Mouse (Mus musculus): ENCODE results near the gene Gpr162. TPM values are rescaled to one million over a fixed set of nuclear protein-coding genes. Genes with fewer than 3 reads are reported as not detected.

The Gpr162 gene
- polyA plus RNA-seq, 1 experiment from 2014 or later, result 0.54 TPM

DNA sequence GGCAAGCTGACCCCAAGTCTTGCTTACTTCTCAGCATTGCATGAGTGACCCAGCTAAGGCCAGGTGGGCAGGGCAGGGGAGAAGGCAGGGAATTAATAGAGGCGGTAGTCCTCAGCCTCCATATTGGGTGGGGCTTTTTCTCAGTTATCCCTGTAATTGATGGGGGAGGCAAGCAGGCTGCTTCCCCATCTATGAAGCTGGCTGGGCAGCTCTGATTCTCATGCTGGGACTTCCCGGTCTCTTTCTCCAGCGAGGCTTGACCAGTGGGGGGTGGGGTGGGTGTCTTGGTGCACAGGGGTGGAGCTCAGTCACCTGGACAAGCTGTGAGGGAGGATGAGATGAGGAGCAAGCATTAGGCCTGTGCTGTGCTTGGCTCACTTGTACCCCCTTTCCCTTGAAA, 2.0 kb downstream of the Gpr162 start:
- Histone ChIP-seq H3K4me1 (replicated peaks; ENCODE audit: control insufficient read depth, insufficient read depth, low read length) (peaks cover 18% of the 10 kb centered on the region), H3K9me3 (ENCODE audit: control insufficient read depth, low read length) (no peaks in the 10 kb centered on the region), H3K36me3 (ENCODE audit: control insufficient read depth, insufficient read depth, low read length) (no peaks in the 10 kb centered on the region), H3K27me3 (ENCODE audit: control insufficient read depth, insufficient read depth, low read depth, low read length) (peaks cover 44% of the 10 kb centered on the region), H3K27ac (ENCODE audit: low read length) (no peak overlapping the region), H3K4me2 (ENCODE audit: low read depth, low read length) (no peak overlapping the region), H3K4me3 (ENCODE audit: low read length) (no peak overlapping the region), H3K9ac (ENCODE audit: low read length) (no peak overlapping the region)
- WGBS, result 41% methylated on average over 3 of the region's 3 CpGs
- no peak for ATAC-seq (ENCODE audit: low read depth)

GRCm38 (mm10) chr6:124861266-124861665, 2.5 kb downstream of the Gpr162 start:
- no peak overlapping the region for H3K4me3 ChIP-seq (ENCODE audit: low read length)
- 74% methylated on average over 19 of the region's 19 CpGs for WGBS
- H3K4me2 ChIP-seq (ENCODE audit: low read depth, low read length), result no peak overlapping the region
- H3K4me1 ChIP-seq (replicated peaks; ENCODE audit: control insufficient read depth, insufficient read depth, low read length), result peaks cover 22% of the 10 kb centered on the region
- no peak for ATAC-seq (ENCODE audit: low read depth)
- H3K9ac ChIP-seq (ENCODE audit: low read length), result no peak overlapping the region
- H3K27ac ChIP-seq (ENCODE audit: low read length), result no peak overlapping the region
- no peaks in the 10 kb centered on the region for H3K9me3 ChIP-seq (ENCODE audit: control insufficient read depth, low read length)
- no peaks in the 10 kb centered on the region for H3K36me3 ChIP-seq (ENCODE audit: control insufficient read depth, insufficient read depth, low read length)
- peaks cover 44% of the 10 kb centered on the region for H3K27me3 ChIP-seq (ENCODE audit: control insufficient read depth, insufficient read depth, low read depth, low read length)

- peaks cover 24% of the 10 kb centered on the region for H3K4me1 ChIP-seq (replicated peaks; ENCODE audit: control insufficient read depth, insufficient read depth, low read length)
- 81% methylated on average over 9 of the region's 9 CpGs for WGBS
- H3K4me3 ChIP-seq (ENCODE audit: low read length), result no peak overlapping the region
- H3K4me2 ChIP-seq (ENCODE audit: low read depth, low read length), result no peak overlapping the region
- H3K9me3 ChIP-seq (ENCODE audit: control insufficient read depth, low read length), result no peaks in the 10 kb centered on the region
- H3K27ac ChIP-seq (ENCODE audit: low read length), result no peak overlapping the region
- H3K9ac ChIP-seq (ENCODE audit: low read length), result no peak overlapping the region
- peaks cover 42% of the 10 kb centered on the region for H3K27me3 ChIP-seq (ENCODE audit: control insufficient read depth, insufficient read depth, low read depth, low read length)
- H3K36me3 ChIP-seq (ENCODE audit: control insufficient read depth, insufficient read depth, low read length), result no peaks in the 10 kb centered on the region
- no peak for ATAC-seq (ENCODE audit: low read depth)
These were observed 3.3 kb downstream of the Gpr162 start for GRCm38 (mm10) chr6:124860511-124860910.

DNA sequence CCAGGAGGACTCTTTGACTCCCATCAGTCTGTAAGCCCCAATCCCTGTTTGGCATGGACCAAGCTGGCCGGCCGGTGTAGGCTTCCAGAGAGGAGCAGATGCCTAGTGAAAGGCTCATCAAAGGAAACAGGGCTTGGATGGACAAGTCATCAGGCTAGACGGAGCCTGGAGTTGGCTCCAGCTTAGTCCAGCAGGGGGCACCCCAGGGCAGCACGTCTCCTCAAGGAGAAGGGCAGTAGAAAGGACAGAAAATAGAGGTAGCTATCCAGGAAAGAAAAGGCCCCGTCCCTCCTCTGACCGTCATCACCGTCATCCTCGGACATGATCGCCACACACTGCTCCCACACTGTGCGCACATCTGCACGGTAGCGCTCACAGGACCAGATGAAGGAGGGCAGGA, 4.1 kb downstream of the Gpr162 start:
- Histone ChIP-seq H3K4me1 (replicated peaks; ENCODE audit: control insufficient read depth, insufficient read depth, low read length) (peaks cover 24% of the 10 kb centered on the region), H3K9me3 (ENCODE audit: control insufficient read depth, low read length) (no peaks in the 10 kb centered on the region), H3K4me3 (ENCODE audit: low read length) (no peak overlapping the region), H3K4me2 (ENCODE audit: low read depth, low read length) (no peak overlapping the region), H3K27ac (ENCODE audit: low read length) (no peak overlapping the region), H3K36me3 (ENCODE audit: control insufficient read depth, insufficient read depth, low read length) (no peaks in the 10 kb centered on the region), H3K9ac (ENCODE audit: low read length) (no peak overlapping the region; the same call in 1 of the 2 replicates), H3K27me3 (ENCODE audit: control insufficient read depth, insufficient read depth, low read depth, low read length) (peaks cover 37% of the 10 kb centered on the region)
- 5% methylated on average over 12 of the region's 12 CpGs for WGBS
- peak; percentile 26 for ATAC-seq (ENCODE audit: low read depth)

- peaks cover 28% of the 10 kb centered on the region for H3K27me3 ChIP-seq (ENCODE audit: control insufficient read depth, insufficient read depth, low read depth, low read length)
- H3K36me3 ChIP-seq (ENCODE audit: control insufficient read depth, insufficient read depth, low read length), result no peaks in the 10 kb centered on the region
- no peak overlapping the region for H3K27ac ChIP-seq (ENCODE audit: low read length)
- peaks cover 20% of the 10 kb centered on the region for H3K4me1 ChIP-seq (replicated peaks; ENCODE audit: control insufficient read depth, insufficient read depth, low read length)
- H3K4me3 ChIP-seq (ENCODE audit: low read length), result no peak overlapping the region
- no peak overlapping the region for H3K9ac ChIP-seq (ENCODE audit: low read length)
- WGBS, result 67% methylated on average over 28 of the region's 28 CpGs
- ATAC-seq (ENCODE audit: low read depth), result no peak
- no peaks in the 10 kb centered on the region for H3K9me3 ChIP-seq (ENCODE audit: control insufficient read depth, low read length)
- H3K4me2 ChIP-seq (ENCODE audit: low read depth, low read length), result 0 out of 2 replicates have a peak overlapping the region, but pooled peaks have one; percentile 97
These were observed 5.0 kb downstream of the Gpr162 start for GRCm38 (mm10) chr6:124858561-124859318.

GRCm38 (mm10) chr6:124857840-124858530, 5.8 kb downstream of the Gpr162 start:
- H3K4me3 ChIP-seq (ENCODE audit: low read length), result peak overlapping the region; percentile 79
- peak overlapping the region; percentile 97 for H3K4me2 ChIP-seq (ENCODE audit: low read depth, low read length)

GRCm38 (mm10) chr6:124856916-124857839, 6.6 kb downstream of the Gpr162 start, which contains the start of gene P3h3:
P3h3 (minus strand) TSS chr6:124857752.
- Histone ChIP-seq H3K27ac (ENCODE audit: low read length) (peak within 1 kb of the TSS; percentile 87), H3K36me3 (ENCODE audit: control insufficient read depth, insufficient read depth, low read length) (no peaks in the 10 kb centered on the region), H3K4me1 (replicated peaks; ENCODE audit: control insufficient read depth, insufficient read depth, low read length) (peaks cover 13% of the 10 kb centered on the region), H3K4me2 (ENCODE audit: low read depth, low read length) (peak within 1 kb of the TSS; percentile 97), H3K9ac (ENCODE audit: low read length) (peak within 1 kb of the TSS; percentile 89), H3K9me3 (ENCODE audit: control insufficient read depth, low read length) (no peaks in the 10 kb centered on the region), H3K4me3 (ENCODE audit: low read length) (peak within 1 kb of the TSS; percentile 79), H3K27me3 (ENCODE audit: control insufficient read depth, insufficient read depth, low read depth, low read length) (peaks cover 24% of the 10 kb centered on the region)
- under 1% methylated on average over 62 of the region's 86 CpGs for WGBS
- ATAC-seq (ENCODE audit: low read depth), result peak; percentile 87

More at GRCm38 (mm10) chr6:124857840-124858530, 5.8 kb downstream of the Gpr162 start:
- H3K9me3 ChIP-seq (ENCODE audit: control insufficient read depth, low read length), result no peaks in the 10 kb centered on the region
- no peaks in the 10 kb centered on the region for H3K36me3 ChIP-seq (ENCODE audit: control insufficient read depth, insufficient read depth, low read length)
- peak overlapping the region; percentile 87 for H3K27ac ChIP-seq (ENCODE audit: low read length)
- ATAC-seq (ENCODE audit: low read depth), result no peak
- H3K4me1 ChIP-seq (replicated peaks; ENCODE audit: control insufficient read depth, insufficient read depth, low read length), result peaks cover 14% of the 10 kb centered on the region
- 17% methylated on average over 26 of the region's 26 CpGs for WGBS
- peak overlapping the region; percentile 89 for H3K9ac ChIP-seq (ENCODE audit: low read length)
- H3K27me3 ChIP-seq (ENCODE audit: control insufficient read depth, insufficient read depth, low read depth, low read length), result peaks cover 26% of the 10 kb centered on the region

DNA sequence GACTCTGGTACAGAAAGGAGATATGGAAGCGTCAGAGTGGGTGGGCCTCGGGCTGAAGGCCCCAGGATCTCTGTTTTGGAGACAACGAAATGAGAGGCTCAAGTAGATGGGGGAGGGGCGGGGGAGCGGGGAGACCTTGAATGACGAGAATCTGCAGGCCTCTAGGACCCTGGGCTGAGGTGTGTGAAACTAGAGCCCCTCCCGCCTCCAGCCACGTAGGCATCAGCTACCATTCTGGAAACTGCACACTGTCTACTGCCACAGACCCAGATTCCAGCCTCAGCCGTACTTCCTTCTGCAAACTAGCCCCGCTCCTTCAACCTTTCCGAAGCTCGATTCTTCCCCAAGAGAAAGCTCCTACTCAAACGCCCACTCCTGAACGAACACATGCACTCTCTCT, 7.5 kb downstream of the Gpr162 start:
- H3K9me3 ChIP-seq (ENCODE audit: control insufficient read depth, low read length), result no peaks in the 10 kb centered on the region
- H3K36me3 ChIP-seq (ENCODE audit: control insufficient read depth, insufficient read depth, low read length), result no peaks in the 10 kb centered on the region
- H3K9ac ChIP-seq (ENCODE audit: low read length), result peak overlapping the region; percentile 38; the same call in 1 of the 2 replicates
- peaks cover 19% of the 10 kb centered on the region for H3K27me3 ChIP-seq (ENCODE audit: control insufficient read depth, insufficient read depth, low read depth, low read length)
- WGBS, result 6% methylated on average over 14 of the region's 14 CpGs
- H3K4me3 ChIP-seq (ENCODE audit: low read length), result peak overlapping the region; percentile 79
- ATAC-seq (ENCODE audit: low read depth), result no peak
- H3K27ac ChIP-seq (ENCODE audit: low read length), result no peak overlapping the region
- peak overlapping the region; percentile 97 for H3K4me2 ChIP-seq (ENCODE audit: low read depth, low read length)
- H3K4me1 ChIP-seq (replicated peaks; ENCODE audit: control insufficient read depth, insufficient read depth, low read length), result peaks cover 13% of the 10 kb centered on the region
